Mouse (Mus musculus) cerebellum, postnatal 4 days (tissue): ENCODE data around the gene Cpa1.

Experiments used
- DNase-seq, 2 experiments: peaks; one replicate each; pipeline ENCODE4 v3.0.0; 2022; ENCODE audit warnings: low spot score in 2 of 2, mixed read lengths in 1 of 2

Gene Cpa1

GRCm38 (mm10) chr6:30620994-30621393 lies 18.0 kb upstream of the Cpa1 start:
- DNase-seq = no peak

GRCm38 (mm10) chr6:30621986-30622389 lies 17.0 kb upstream of the Cpa1 start:
- DNase-seq = no peak

GRCm38 (mm10) chr6:30624763-30625162 lies 14.3 kb upstream of the Cpa1 start:
- DNase-seq = no peak

- peak in 1 of 2 experiments; percentile 22 for DNase-seq
Observed at GRCm38 (mm10) chr6:30628152-30628551, 10.9 kb upstream of the Cpa1 start.

- DNase-seq = no peak
Observed at GRCm38 (mm10) chr6:30629989-30630388, 9.0 kb upstream of the Cpa1 start.

GRCm38 (mm10) chr6:30635361-30635862 lies 3.6 kb upstream of the Cpa1 start:
- no peak for DNase-seq

- DNase-seq = no peak
Observed at GRCm38 (mm10) chr6:30636186-30636842, 2.7 kb upstream of the Cpa1 start.

- DNase-seq = no peak
Observed at GRCm38 (mm10) chr6:30643694-30644460, 4.9 kb downstream of the Cpa1 start.

GRCm38 (mm10) chr6:30644462-30644861 lies 5.4 kb downstream of the Cpa1 start:
- DNase-seq = no peak

GRCm38 (mm10) chr6:30645379-30645778 lies 6.4 kb downstream of the Cpa1 start:
- DNase-seq = no peak

- DNase-seq = no peak
Observed at GRCm38 (mm10) chr6:30649651-30650296, 10.8 kb downstream of the Cpa1 start.

- no peak for DNase-seq
Observed at GRCm38 (mm10) chr6:30652425-30653188, 13.6 kb downstream of the Cpa1 start.

- DNase-seq = no peak
Observed at GRCm38 (mm10) chr6:30653518-30653917, 14.5 kb downstream of the Cpa1 start.

- no peak for DNase-seq
Observed at GRCm38 (mm10) chr6:30654402-30654859, 15.4 kb downstream of the Cpa1 start.

- no peak for DNase-seq
Observed at GRCm38 (mm10) chr6:30654932-30655331, 15.9 kb downstream of the Cpa1 start.

- no peak for DNase-seq
Observed at GRCm38 (mm10) chr6:30657279-30657678, 18.3 kb downstream of the Cpa1 start.

GRCm38 (mm10) chr6:30658619-30659018 lies 19.6 kb downstream of the Cpa1 start:
- no peak for DNase-seq

- no peak for DNase-seq
Observed at GRCm38 (mm10) chr6:30664776-30665175, 25.8 kb downstream of the Cpa1 start.

GRCm38 (mm10) chr6:30665296-30665695 lies 26.3 kb downstream of the Cpa1 start:
- DNase-seq = no peak

GRCm38 (mm10) chr6:30666043-30666442 lies 27.0 kb downstream of the Cpa1 start:
- DNase-seq = no peak

GRCm38 (mm10) chr6:30667585-30667984 lies 28.6 kb downstream of the Cpa1 start:
- DNase-seq = no peak

- DNase-seq = no peak
Observed at GRCm38 (mm10) chr6:30671696-30672095, 32.7 kb downstream of the Cpa1 start.
